Mouse (Mus musculus) frontal cortex, adult 2 months (tissue): Measurements from ENCODE around the gene Slc9a3r1. TPM values are rescaled to one million over a fixed set of nuclear protein-coding genes. Genes with fewer than 3 reads are reported as not detected.

Source experiments
- DNase-seq, 2 experiments: peaks; one replicate each; pipeline ENCODE4 v3.0.0; 2022; ENCODE audit warnings: low spot score in 1 of 2; ENCODE audit errors: extremely low spot score in 1 of 2
- polyA plus RNA-seq: library from polyadenylated mRNA; depleted of rRNA; stranded (reverse); fragments of >200 nt; gene quantifications from 2 replicates; pipeline ENCODE4 v1.2.3, GENCODE M21; 2012; rRNA removed

The Slc9a3r1 gene
- polyA plus RNA-seq, 1 experiment = 85.4 TPM

GRCm38 (mm10) chr11:115222570-115222969 is 59.4 kb downstream of the Slc9a3r1 start:
- DNase-seq = no peak

GRCm38 (mm10) chr11:115223451-115223850 is 60.3 kb downstream of the Slc9a3r1 start:
- no peak for DNase-seq

- DNase-seq = no peak
Observed at GRCm38 (mm10) chr11:115223877-115224276, 60.7 kb downstream of the Slc9a3r1 start.

GRCm38 (mm10) chr11:115224889-115225288 is 61.7 kb downstream of the Slc9a3r1 start:
- DNase-seq = peak in 1 of 2 experiments; percentile 63

- no peak for DNase-seq
Observed at GRCm38 (mm10) chr11:115225301-115225700, 62.2 kb downstream of the Slc9a3r1 start.

GRCm38 (mm10) chr11:115226811-115227491 is 63.8 kb downstream of the Slc9a3r1 start:
- DNase-seq = no peak

GRCm38 (mm10) chr11:115227640-115228039 is 64.5 kb downstream of the Slc9a3r1 start:
- DNase-seq = no peak

- no peak for DNase-seq
Observed at GRCm38 (mm10) chr11:115228430-115228829, 65.3 kb downstream of the Slc9a3r1 start.

GRCm38 (mm10) chr11:115229021-115229930 is 66.1 kb downstream of the Slc9a3r1 start:
- no peak for DNase-seq

Other genes with a start within 250 kb of the Slc9a3r1 start
- 0.22 and 0.59 TPM in 2 replicates for gene Cd300lb, start 229.0 kb upstream of the Slc9a3r1 start, polyA plus RNA-seq
- gene Cd300c, start 194.2 kb upstream of the Slc9a3r1 start, polyA plus RNA-seq = not detected in 2 replicates
- gene Cd300ld, start 173.4 kb upstream of the Slc9a3r1 start, polyA plus RNA-seq = 0.08 and 0.16 TPM in 2 replicates
- 5.3 and 7.1 TPM in 2 replicates for gene Cd300c2, start 161.5 kb upstream of the Slc9a3r1 start, polyA plus RNA-seq
- 0.30 TPM in 1 of 2 replicates, not detected in the other for gene Cd300ld2, start 147.1 kb upstream of the Slc9a3r1 start, polyA plus RNA-seq
- 0.30 and 0.55 TPM in 2 replicates for gene Cd300ld4, start 136.3 kb upstream of the Slc9a3r1 start, polyA plus RNA-seq
- gene Cd300ld5, start 125.6 kb upstream of the Slc9a3r1 start, polyA plus RNA-seq = 0.86 TPM in 1 of 2 replicates, not detected in the other
- 0.68 and 0.86 TPM in 2 replicates for gene Cd300ld3, start 114.9 kb upstream of the Slc9a3r1 start, polyA plus RNA-seq
- gene Cd300e, start 101.2 kb upstream of the Slc9a3r1 start, polyA plus RNA-seq = 0.06 and 0.22 TPM in 2 replicates
- gene Rab37, start 71.9 kb upstream of the Slc9a3r1 start, polyA plus RNA-seq = 22.7 and 25.3 TPM in 2 replicates
- 0.12 and 0.29 TPM in 2 replicates for gene Cd300lf, start 29.3 kb upstream of the Slc9a3r1 start, polyA plus RNA-seq
- 10.2 and 10.4 TPM in 2 replicates for gene Tmem104, start 24.1 kb downstream of the Slc9a3r1 start, polyA plus RNA-seq
- gene Nat9, start 24.5 kb downstream of the Slc9a3r1 start, polyA plus RNA-seq = 36.2 and 36.9 TPM in 2 replicates
- 55.1 and 55.6 TPM in 2 replicates for gene Grin2c, start 103.9 kb downstream of the Slc9a3r1 start, polyA plus RNA-seq
- 33.1 and 34.4 TPM in 2 replicates for gene Fdxr, start 113.7 kb downstream of the Slc9a3r1 start, polyA plus RNA-seq
- 13.2 and 13.9 TPM in 2 replicates for gene Fads6, start 134.3 kb downstream of the Slc9a3r1 start, polyA plus RNA-seq
- gene Otop2, start 143.8 kb downstream of the Slc9a3r1 start, polyA plus RNA-seq = 14.6 and 19.2 TPM in 2 replicates
- 7.8 and 8.6 TPM in 2 replicates for gene Ush1g, start 158.7 kb downstream of the Slc9a3r1 start, polyA plus RNA-seq
- gene Otop3, start 171.4 kb downstream of the Slc9a3r1 start, polyA plus RNA-seq = 0.30 and 0.34 TPM in 2 replicates
- gene Hid1, start 204.4 kb downstream of the Slc9a3r1 start, polyA plus RNA-seq = 97.9 and 106 TPM in 2 replicates
- 22.7 and 23.1 TPM in 2 replicates for gene Cdr2l, start 218.6 kb downstream of the Slc9a3r1 start, polyA plus RNA-seq
- gene Mrpl58, start 240.4 kb downstream of the Slc9a3r1 start, polyA plus RNA-seq = 129 and 134 TPM in 2 replicates